Mouse (Mus musculus) embryonic facial prominence, embryonic 10.5 days (tissue): ENCODE results near the gene Vezt. TPM values are rescaled to one million over a fixed set of nuclear protein-coding genes. Genes with fewer than 3 reads are reported as not detected.

Experiments
- DNase-seq: peaks from one replicate; pipeline ENCODE4 v3.0.0-alpha.2; 2017; ENCODE audit warnings: low spot score
- H3K27ac ChIP-seq: fragments of 300-500 bp; sonication (generic); replicated peaks from 2 replicates; pipeline ENCODE4 v1.5.1; 2016; ENCODE audit warnings: mild to moderate bottlenecking
- H3K27me3 ChIP-seq: fragments of 300-500 bp; sonication (generic); replicated peaks from 2 replicates; pipeline ENCODE4 v1.6.1; 2016; ENCODE audit warnings: low read depth, mild to moderate bottlenecking; ENCODE audit not compliant: poor library complexity, severe bottlenecking
- H3K36me3 ChIP-seq: fragments of 300-500 bp; sonication (generic); replicated peaks from 2 replicates; pipeline ENCODE4 v1.6.1; 2016; ENCODE audit warnings: mild to moderate bottlenecking, moderate library complexity
- H3K4me1 ChIP-seq: fragments of 300-500 bp; sonication (generic); 2 replicates; pipeline ENCODE4 v1.6.1; 2016
- H3K4me3 ChIP-seq: fragments of 300-500 bp; sonication (generic); 2 replicates; pipeline ENCODE4 v1.5.1; 2016; ENCODE audit warnings: mild to moderate bottlenecking, moderate library complexity
- H3K9me3 ChIP-seq: fragments of 300-500 bp; sonication (generic); 2 replicates; pipeline ENCODE4 v1.6.1; 2016; ENCODE audit warnings: mild to moderate bottlenecking
- WGBS: fragments of 180-500 bp; shearing (Covaris S2); methylation state at CpG from one replicate; pipeline ENCODE4 v1.1.7; 2016; 5-methylcytosine and 5-hydroxymethylcytosine counted together
- polyA plus RNA-seq: library from polyadenylated mRNA; unstranded; fragments of >200 nt; fragmentation: Nextera tagmentation; extraction: Ambion mirVana; gene quantifications from 2 replicates; pipeline ENCODE4 v1.2.1, GENCODE M21; 2016

Vezt gene
- polyA plus RNA-seq, 1 experiment from 2014 or later: 24.8 TPM

DNA sequence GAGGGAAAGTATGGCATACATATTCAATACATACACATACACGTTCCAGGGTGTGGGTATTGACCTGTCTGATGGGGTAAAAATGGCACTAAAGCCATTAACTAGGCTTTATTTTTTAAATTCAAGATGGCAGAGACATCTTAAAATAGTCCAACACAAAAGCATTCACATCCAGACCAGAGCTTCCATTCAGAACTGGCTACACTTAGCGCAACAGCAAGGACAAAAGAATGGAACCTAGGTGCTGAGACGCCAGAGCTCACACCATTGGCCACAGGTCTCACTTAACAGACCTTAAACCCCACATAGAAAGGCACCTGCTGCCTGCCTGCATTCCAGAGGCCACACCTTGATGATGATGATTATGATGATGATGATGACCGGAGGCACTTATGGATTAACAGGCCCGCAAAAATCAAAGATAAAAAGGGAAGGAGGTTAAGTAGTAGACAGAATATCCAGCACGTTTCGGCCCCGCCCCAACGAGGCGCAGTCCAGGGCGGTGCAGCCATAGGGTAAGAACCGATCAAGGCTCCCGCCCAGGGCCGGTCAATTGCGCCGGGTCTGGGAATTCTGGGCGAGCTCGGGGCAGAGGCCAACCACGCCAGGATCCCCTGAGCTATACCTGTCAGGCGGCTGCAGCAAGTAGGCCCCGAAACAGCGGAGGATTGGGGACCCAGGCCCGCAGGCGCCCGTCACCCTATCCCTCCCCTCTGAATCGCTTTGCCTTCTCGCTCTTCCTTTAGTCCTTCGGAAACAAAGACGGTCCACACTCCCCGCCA is 550 bp downstream of the Vezt start:
- Histone ChIP-seq H3K36me3 (peaks cover 5% of the 10 kb centered on the region), H3K4me1 (peaks cover 27% of the 10 kb centered on the region), H3K9me3 (no peaks in the 10 kb centered on the region), H3K4me3 (peak overlapping the region; percentile 79), H3K27me3 (no peaks in the 10 kb centered on the region), H3K27ac (peak overlapping the region; percentile 92)
- DNase-seq: peak; percentile 75
- 2% methylated on average over 30 of the region's 30 CpGs for WGBS

GRCm38 (mm10) chr10:94031164-94031563 is 4.5 kb downstream of the Vezt start:
- H3K4me1 ChIP-seq: peaks cover 13% of the 10 kb centered on the region
- H3K27ac ChIP-seq: no peak overlapping the region
- no peak for DNase-seq
- peaks cover 22% of the 10 kb centered on the region for H3K36me3 ChIP-seq
- H3K27me3 ChIP-seq: no peaks in the 10 kb centered on the region
- 90% methylated on average over 6 of the region's 6 CpGs for WGBS
- no peak overlapping the region for H3K4me3 ChIP-seq
- no peaks in the 10 kb centered on the region for H3K9me3 ChIP-seq

- Histone ChIP-seq H3K4me3 (no peak overlapping the region), H3K27ac (no peak overlapping the region), H3K4me1 (no peaks in the 10 kb centered on the region), H3K9me3 (no peaks in the 10 kb centered on the region), H3K36me3 (peaks cover 41% of the 10 kb centered on the region), H3K27me3 (no peaks in the 10 kb centered on the region)
- DNase-seq: no peak
- WGBS: 88% methylated on average over 6 of the region's 6 CpGs
Measured at GRCm38 (mm10) chr10:94028493-94028892, 7.1 kb downstream of the Vezt start.

GRCm38 (mm10) chr10:94025079-94025478 is 10.5 kb downstream of the Vezt start:
- no peak overlapping the region for H3K27ac ChIP-seq
- H3K9me3 ChIP-seq: no peaks in the 10 kb centered on the region
- DNase-seq: no peak
- no peaks in the 10 kb centered on the region for H3K4me1 ChIP-seq
- H3K36me3 ChIP-seq: peaks cover 36% of the 10 kb centered on the region
- WGBS: 93% methylated on average over 8 of the region's 8 CpGs
- no peak overlapping the region for H3K4me3 ChIP-seq
- H3K27me3 ChIP-seq: no peaks in the 10 kb centered on the region

DNA sequence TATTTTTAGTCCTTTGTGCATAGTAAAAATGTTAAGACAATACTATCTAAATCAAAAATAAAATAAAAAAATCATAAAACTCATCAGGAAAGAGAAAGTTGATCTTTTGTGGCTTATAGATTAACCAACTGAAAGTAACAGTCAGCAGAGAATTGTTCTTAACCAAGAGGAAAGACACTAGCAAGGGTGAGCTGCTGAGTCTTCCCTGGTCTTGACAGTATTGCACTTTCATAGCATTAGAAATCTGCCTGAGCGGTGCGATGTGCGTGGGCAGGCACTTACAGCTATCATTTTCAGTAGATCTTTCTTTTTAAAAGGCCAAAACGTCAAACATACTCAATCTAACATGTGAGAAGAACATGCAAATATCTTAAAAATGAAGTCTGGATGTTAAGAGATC is 14.6 kb downstream of the Vezt start:
- no peaks in the 10 kb centered on the region for H3K9me3 ChIP-seq
- no peak overlapping the region for H3K27ac ChIP-seq
- 94% methylated on average over 4 of the region's 4 CpGs for WGBS
- H3K4me3 ChIP-seq: no peak overlapping the region
- H3K27me3 ChIP-seq: no peaks in the 10 kb centered on the region
- no peak for DNase-seq
- peaks cover 6% of the 10 kb centered on the region; the same call in 1 of the 2 replicates for H3K4me1 ChIP-seq
- H3K36me3 ChIP-seq: peaks cover 20% of the 10 kb centered on the region

GRCm38 (mm10) chr10:94020587-94020986 is 15.0 kb downstream of the Vezt start:
- WGBS: 88% methylated on average over 5 of the region's 5 CpGs
- Histone ChIP-seq H3K27me3 (no peaks in the 10 kb centered on the region), H3K4me1 (peaks cover 6% of the 10 kb centered on the region; the same call in 1 of the 2 replicates), H3K4me3 (no peak overlapping the region), H3K9me3 (no peaks in the 10 kb centered on the region), H3K36me3 (peaks cover 17% of the 10 kb centered on the region), H3K27ac (no peak overlapping the region)
- no peak for DNase-seq

- 94% methylated on average over 8 of the region's 8 CpGs for WGBS
- Histone ChIP-seq H3K4me3 (no peak overlapping the region), H3K27me3 (no peaks in the 10 kb centered on the region), H3K36me3 (0 out of 2 replicates have a peak, but pooled peaks cover 3% of the 10 kb centered on the region), H3K27ac (no peak overlapping the region), H3K9me3 (no peaks in the 10 kb centered on the region), H3K4me1 (peaks cover 6% of the 10 kb centered on the region; the same call in 1 of the 2 replicates)
- DNase-seq: no peak
Measured at GRCm38 (mm10) chr10:94017455-94017854, 18.2 kb downstream of the Vezt start.

GRCm38 (mm10) chr10:94014200-94014599 is 21.4 kb downstream of the Vezt start:
- no peak for DNase-seq
- no peaks in the 10 kb centered on the region for H3K27me3 ChIP-seq
- H3K36me3 ChIP-seq: 0 out of 2 replicates have a peak, but pooled peaks cover 6% of the 10 kb centered on the region
- 83% methylated on average over 4 of the region's 4 CpGs for WGBS
- no peaks in the 10 kb centered on the region for H3K9me3 ChIP-seq
- H3K4me3 ChIP-seq: no peak overlapping the region
- no peaks in the 10 kb centered on the region for H3K4me1 ChIP-seq
- H3K27ac ChIP-seq: no peak overlapping the region

DNA sequence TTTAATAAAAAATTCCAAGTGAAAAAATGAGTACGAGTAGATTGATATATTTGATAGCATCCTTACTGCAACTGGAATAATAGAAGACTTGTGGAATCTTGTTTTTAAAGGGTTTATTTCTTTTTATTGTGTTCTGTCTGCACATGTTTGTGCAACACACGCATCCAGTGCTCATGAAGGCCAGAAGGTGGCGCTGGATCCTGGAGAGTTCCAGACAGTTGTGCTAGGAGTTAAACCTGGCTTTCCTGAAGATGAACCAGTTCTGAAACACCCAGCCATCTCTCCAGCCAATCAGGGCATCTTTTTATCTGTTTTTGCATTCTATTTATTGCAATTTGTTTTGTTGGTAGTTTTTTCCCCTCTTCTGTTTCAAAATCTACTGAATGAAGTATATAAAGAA is 22.4 kb downstream of the Vezt start:
- H3K36me3 ChIP-seq: peaks cover 12% of the 10 kb centered on the region
- H3K4me3 ChIP-seq: no peak overlapping the region
- 52% methylated on average over 3 of the region's 3 CpGs for WGBS
- no peaks in the 10 kb centered on the region for H3K4me1 ChIP-seq
- peak; percentile 57 for DNase-seq
- no peaks in the 10 kb centered on the region for H3K9me3 ChIP-seq
- H3K27me3 ChIP-seq: no peaks in the 10 kb centered on the region
- H3K27ac ChIP-seq: no peak overlapping the region

GRCm38 (mm10) chr10:94011024-94011423 is 24.6 kb downstream of the Vezt start:
- 76% methylated on average over 2 of the region's 2 CpGs for WGBS
- Histone ChIP-seq H3K27ac (no peak overlapping the region), H3K4me3 (no peak overlapping the region), H3K36me3 (peaks cover 22% of the 10 kb centered on the region), H3K4me1 (no peaks in the 10 kb centered on the region), H3K27me3 (no peaks in the 10 kb centered on the region), H3K9me3 (no peaks in the 10 kb centered on the region)
- no peak for DNase-seq

GRCm38 (mm10) chr10:94009991-94010679 is 25.5 kb downstream of the Vezt start:
- Histone ChIP-seq H3K4me3 (no peak overlapping the region), H3K4me1 (no peaks in the 10 kb centered on the region), H3K27ac (no peak overlapping the region), H3K27me3 (no peaks in the 10 kb centered on the region), H3K36me3 (peaks cover 31% of the 10 kb centered on the region), H3K9me3 (no peaks in the 10 kb centered on the region)
- DNase-seq: no peak
- 84% methylated on average over 3 of the region's 3 CpGs for WGBS

DNA sequence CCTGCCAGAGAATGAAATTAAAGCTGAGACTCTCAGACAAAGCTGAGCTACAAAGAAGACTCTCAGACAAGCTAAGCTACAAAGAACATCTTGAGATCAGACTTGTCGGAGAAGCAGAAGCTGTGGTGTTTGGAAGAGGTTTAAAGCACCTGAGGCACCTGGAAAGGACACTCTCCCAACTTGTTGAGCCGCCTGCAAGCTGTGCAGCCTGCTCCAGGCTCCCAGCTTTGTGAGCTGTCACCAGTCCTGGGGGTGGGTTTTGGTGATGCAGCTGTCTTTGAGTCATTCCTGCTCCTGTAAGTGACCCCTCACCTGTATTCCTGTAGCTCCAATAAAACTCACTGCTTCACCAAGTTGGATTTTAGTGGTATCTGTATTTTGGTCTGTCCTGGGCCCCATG is 27.3 kb downstream of the Vezt start:
- H3K4me3 ChIP-seq: no peak overlapping the region
- WGBS: 87% methylated on average over 2 of the region's 2 CpGs

GRCm38 (mm10) chr10:94000223-94000622 is 35.4 kb downstream of the Vezt start:
- Histone ChIP-seq H3K9me3 (no peaks in the 10 kb centered on the region), H3K4me3 (no peak overlapping the region), H3K36me3 (peaks cover 91% of the 10 kb centered on the region), H3K4me1 (no peaks in the 10 kb centered on the region), H3K27ac (no peak overlapping the region), H3K27me3 (no peaks in the 10 kb centered on the region)
- WGBS: 91% methylated on average over 10 of the region's 10 CpGs
- DNase-seq: no peak

More for the DNA sequence above, 27.3 kb downstream of the Vezt start:
- DNase-seq: no peak
- H3K27me3 ChIP-seq: no peaks in the 10 kb centered on the region
- no peak overlapping the region for H3K27ac ChIP-seq
- no peaks in the 10 kb centered on the region for H3K9me3 ChIP-seq
- H3K4me1 ChIP-seq: no peaks in the 10 kb centered on the region
- H3K36me3 ChIP-seq: peaks cover 40% of the 10 kb centered on the region
